In the genomic region with DNA sequence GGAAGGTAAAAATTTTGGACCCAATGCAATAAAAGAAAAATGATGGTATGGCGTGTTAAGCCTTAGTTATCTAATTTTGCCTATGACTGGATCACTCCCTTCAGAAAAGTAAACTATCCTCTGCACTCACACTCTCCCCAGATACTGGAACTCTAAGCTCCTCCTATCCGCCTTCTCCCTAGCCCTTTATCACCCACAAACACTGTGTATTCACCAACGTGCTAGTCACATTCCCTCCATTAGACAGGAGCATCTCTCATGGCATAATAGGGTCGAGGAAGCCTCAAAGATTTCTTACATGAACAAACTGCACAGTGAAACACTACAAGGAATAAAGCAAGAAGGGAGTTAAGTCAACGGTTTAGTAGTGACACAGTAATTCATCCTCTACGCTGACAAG, we compare ENCODE assay signal across 9 mouse cellular contexts. TPM values are rescaled to one million over a fixed set of nuclear protein-coding genes. Genes with fewer than 3 reads are reported as not detected.
DNase-seq lines count a peak whose midpoint lies in the region; ATAC-seq and TF ChIP-seq lines count a peak whose summit lies in the region.
"Had no signal": no experiment of that assay in that cellular context is flagged by ENCODE, and none has a peak within 500 bp of the region (broad histone marks: within the 10 kb centered on the region; RNA-seq: fewer than 3 reads in every experiment).

No protein-coding gene starts in this region.

- H3K36me3 ChIP-seq in heart, embryonic 16.5 days (ENCODE audit: control insufficient read depth, insufficient read depth) = no peaks in the 10 kb centered on the region
- no peaks in the 10 kb centered on the region for H3K36me3 ChIP-seq in hindbrain, embryonic 12.5 days
- H3K36me3 ChIP-seq in midbrain, embryonic 10.5 days = peaks cover 26% of the 10 kb centered on the region

- intact Hi-C loops in heart, postnatal 36 days (cut with DNase I) = loop anchor here (5.0 kb wide), 2 partner anchors 86 to 436 kb away; partner anchors contain the start of genes Atp11a, Cul4a and Pcid2

- H3K9ac ChIP-seq in heart, embryonic 16.5 days (ENCODE audit: low read length) = peak overlapping the region; percentile 93
- H3K9ac ChIP-seq in hindbrain, embryonic 12.5 days = peak overlapping the region; percentile 93; the same call in 1 of the 2 replicates

- TF ChIP-seq POLR2A in bone marrow, adult 2 months (IDR thresholded peaks at IDR 0.05; ENCODE audit: borderline replicate concordance, control insufficient read depth, low read depth, low read length) = no peak

- no peak for DNase-seq in heart, postnatal 36 days
- DNase-seq in midbrain, embryonic 10.5 days (ENCODE audit: low spot score) = no peak
- no peak for DNase-seq in thymus, postnatal 14 days
- no peak for DNase-seq in urinary bladder, postnatal 25 days (ENCODE audit: low spot score)
- DNase-seq in cerebellum, adult 9-10 months = no peak
- DNase-seq: lung, postnatal 36 days had no signal

- ATAC-seq in heart, embryonic 16.5 days (replicated peaks; ENCODE audit: extremely low read depth, insufficient read depth, low FRiP score) = no peak
- ATAC-seq in hindbrain, embryonic 12.5 days (ENCODE audit: low FRiP score) = no peak

- no peaks in the 10 kb centered on the region for H3K9me3 ChIP-seq in heart, embryonic 16.5 days (replicated peaks; ENCODE audit: control insufficient read depth, low read length)
- no peaks in the 10 kb centered on the region for H3K9me3 ChIP-seq in hindbrain, embryonic 12.5 days (replicated peaks)
- H3K9me3 ChIP-seq in midbrain, embryonic 10.5 days (replicated peaks) = no peaks in the 10 kb centered on the region

- H3K4me1 ChIP-seq in heart, embryonic 16.5 days (ENCODE audit: control insufficient read depth, insufficient read depth, low read length) = peaks cover 12% of the 10 kb centered on the region
- no peaks in the 10 kb centered on the region for H3K4me1 ChIP-seq in bone marrow, adult 2 months (ENCODE audit: control insufficient read depth, insufficient read depth, low read length)
- peaks cover 14% of the 10 kb centered on the region for H3K4me1 ChIP-seq in hindbrain, embryonic 12.5 days
- H3K4me1 ChIP-seq in midbrain, embryonic 10.5 days = peaks cover 24% of the 10 kb centered on the region

- WGBS in heart, embryonic 16.5 days = 27% methylated on average over 6 of the region's 6 CpGs
- 32% methylated on average over 6 of the region's 6 CpGs for WGBS in bone marrow, adult 2 months
- 40% methylated on average over 6 of the region's 6 CpGs for WGBS in hindbrain, embryonic 12.5 days
- WGBS in midbrain, embryonic 10.5 days = 44% methylated on average over 6 of the region's 6 CpGs

- H3K4me3 ChIP-seq in heart, embryonic 16.5 days (ENCODE audit: low read length) = peak overlapping the region; percentile 83
- peak overlapping the region; percentile 47 for H3K4me3 ChIP-seq in bone marrow, adult 2 months (replicated peaks; ENCODE audit: control insufficient read depth, low read depth, low read length)
- H3K4me3 ChIP-seq in hindbrain, embryonic 12.5 days = peak overlapping the region; percentile 93
- H3K4me3 ChIP-seq in midbrain, embryonic 10.5 days = peak overlapping the region; percentile 97

- peaks cover 6% of the 10 kb centered on the region; the same call in 1 of the 2 replicates for H3K27me3 ChIP-seq in heart, embryonic 16.5 days (ENCODE audit: control insufficient read depth, insufficient read depth, low read length)
- peaks cover 7% of the 10 kb centered on the region; the same call in 1 of the 2 replicates for H3K27me3 ChIP-seq in hindbrain, embryonic 12.5 days
- peaks cover 17% of the 10 kb centered on the region for H3K27me3 ChIP-seq in midbrain, embryonic 10.5 days (ENCODE audit: low read depth, poor library complexity, severe bottlenecking)

- H3K4me2 ChIP-seq in heart, embryonic 16.5 days (ENCODE audit: low read depth, low read length) = peak overlapping the region; percentile 93
- H3K4me2 ChIP-seq in hindbrain, embryonic 12.5 days (replicated peaks) = peak overlapping the region; percentile 89

- H3K27ac ChIP-seq in heart, embryonic 16.5 days (ENCODE audit: low read length) = no peak overlapping the region
- H3K27ac ChIP-seq in bone marrow, adult 2 months (ENCODE audit: control insufficient read depth, insufficient read depth, low read depth, low read length, poor library complexity) = no peak overlapping the region
- H3K27ac ChIP-seq in hindbrain, embryonic 12.5 days = no peak overlapping the region
- no peak overlapping the region for H3K27ac ChIP-seq in midbrain, embryonic 10.5 days (replicated peaks)

- TF ChIP-seq CTCF in bone marrow, adult 2 months (IDR thresholded peaks at IDR 0.05; ENCODE audit: control insufficient read depth, insufficient read depth, low read length) = no peak

RNA-seq across cellular contexts. Expression of gene Tubgcp3, which starts 1.1 kb away (rescaled TPM):
- polyA plus RNA-seq in heart, embryonic 16.5 days (2015; fragmentation: Nextera tagmentation; extraction: Ambion mirVana) = 27.5 and 29.4 TPM in 2 replicates
- total RNA-seq in heart, postnatal 36 days (2021) = 10 to 100 TPM; 12.4 to 14.0 TPM
- 45.6 and 65.8 TPM in 2 replicates for polyA plus RNA-seq in bone marrow, adult 2 months (2011; ENCODE audit: insufficient read depth, insufficient read length, low replicate concordance, missing spikeins)
- 49.1 and 52.8 TPM in 2 replicates for polyA plus RNA-seq in hindbrain, embryonic 12.5 days (2016; fragmentation: Nextera tagmentation; extraction: Ambion mirVana)
- polyA plus RNA-seq in midbrain, embryonic 10.5 days (2016; fragmentation: Nextera tagmentation; extraction: Ambion mirVana) = 52.7 and 59.6 TPM in 2 replicates

Comparison
In these comparisons a context has a peak if more than half of its experiments do, and no peak if none do; other contexts are left out.
1. H3K4me3 ChIP-seq: peak in every context shown above with its lines; median percentile 97 in midbrain, embryonic 10.5 days; 93 in hindbrain, embryonic 12.5 days; 83 in heart, embryonic 16.5 days; 47 in bone marrow, adult 2 months.